ENCODE assay signal across 16 mouse cellular contexts in genomic region chr10:99274640-99275039, GRCm38 (mm10). TPM values are rescaled to one million over a fixed set of nuclear protein-coding genes. Genes with fewer than 3 reads are reported as not detected.
DNase-seq lines count a peak whose midpoint lies in the region; TF ChIP-seq lines count a peak whose summit lies in the region.
"Had no signal": no experiment of that assay in that cellular context is flagged by ENCODE, and none has a peak within 500 bp of the region (broad histone marks: within the 10 kb centered on the region; RNA-seq: fewer than 3 reads in every experiment).

No protein-coding gene starts in this region.

- peak overlapping the region; percentile 19 for H3K27ac ChIP-seq in brown adipose tissue, adult 24 weeks (replicated peaks; ENCODE audit: low read depth, low read length)
- H3K27ac ChIP-seq: embryonic facial prominence, embryonic 10.5 days; hindbrain, embryonic 12.5 days; intestine, embryonic 15.5 days; neural tube, embryonic 13.5 days had no signal

- H3K4me3 ChIP-seq in lung, adult 2 months (replicated peaks; ENCODE audit: extremely low read depth, low read depth, low read length): no peak overlapping the region
- no peak overlapping the region for H3K4me3 ChIP-seq in brown adipose tissue, adult 24 weeks (ENCODE audit: insufficient read depth, low read depth, low read length)
- H3K4me3 ChIP-seq: embryonic facial prominence, embryonic 10.5 days; hindbrain, embryonic 12.5 days; intestine, embryonic 15.5 days; neural tube, embryonic 13.5 days had no signal

- no peak for TF ChIP-seq CTCF in lung, adult 2 months (IDR thresholded peaks at IDR 0.05; ENCODE audit: insufficient read depth, low read length)

- WGBS in lung, adult 2 months: 61% methylated on average over 12 of the region's 12 CpGs

- peak; percentile 17 for DNase-seq in heart, adult 8-10 months (ENCODE audit: low spot score)
- no peak for DNase-seq in heart, postnatal 36 days
- peak; percentile 16 to 56 for DNase-seq in lung, adult 18-20 months
- no peak for DNase-seq in lung, adult 2 months
- DNase-seq in lung, postnatal 14 days: peak; percentile 41
- no peak for DNase-seq in embryo, embryonic 10.5 days (ENCODE audit: low spot score)
- no peak for DNase-seq in MN1 (ENCODE audit: low spot score)
- DNase-seq: B cell, adult 2 months; cerebellum, adult 9-11 months; gastrocnemius, postnatal 14 days; retina, postnatal 1 day had no signal

- TF ChIP-seq POLR2A in lung, adult 2 months (IDR thresholded peaks at IDR 0.05; ENCODE audit: borderline replicate concordance, extremely low read depth, low read depth, low read length): no peak

- intact Hi-C loops in heart, postnatal 36 days (cut with DNase I): loop anchor here (5.0 kb wide), 1 partner anchor 53 kb away; no protein-coding TSS in a partner anchor

- H3K4me1 ChIP-seq in lung, adult 2 months (ENCODE audit: control insufficient read depth, insufficient read depth, low read length): peaks cover 7% of the 10 kb centered on the region
- peaks cover 18% of the 10 kb centered on the region; the same call in 1 of the 2 replicates for H3K4me1 ChIP-seq in brown adipose tissue, adult 24 weeks (ENCODE audit: control insufficient read depth, insufficient read depth, insufficient read length, low read length)

RNA-seq across cellular contexts. Expression of gene Dusp6, which starts 11.6 kb away (rescaled TPM):
- 10 to 100 TPM; 12.9 to 18.7 (median 15.2) TPM for total RNA-seq in heart, adult 8-10 months (2022)
- total RNA-seq in heart, postnatal 36 days (2021): 10 to 100 TPM; 16.2 to 21.7 TPM
- 81.2 and 85.4 TPM in 2 replicates for polyA plus RNA-seq in lung, adult 2 months (2012; rRNA removed)
- polyA plus RNA-seq in brown adipose tissue, adult 24 weeks (2012; ENCODE audit: insufficient read depth, insufficient read length, missing spikeins): 47.6 and 47.7 TPM in 2 replicates

Comparison
In these comparisons a context has a peak if more than half of its experiments do, and no peak if none do; other contexts are left out.
1. DNase-seq: peak in heart, adult 8-10 months (single experiment), lung, adult 18-20 months (2 of 2) and lung, postnatal 14 days (single experiment); none in heart, postnatal 36 days (0 of 2), lung, adult 2 months (single experiment), embryo, embryonic 10.5 days (single experiment) and MN1 (single experiment).